In the genomic region with DNA sequence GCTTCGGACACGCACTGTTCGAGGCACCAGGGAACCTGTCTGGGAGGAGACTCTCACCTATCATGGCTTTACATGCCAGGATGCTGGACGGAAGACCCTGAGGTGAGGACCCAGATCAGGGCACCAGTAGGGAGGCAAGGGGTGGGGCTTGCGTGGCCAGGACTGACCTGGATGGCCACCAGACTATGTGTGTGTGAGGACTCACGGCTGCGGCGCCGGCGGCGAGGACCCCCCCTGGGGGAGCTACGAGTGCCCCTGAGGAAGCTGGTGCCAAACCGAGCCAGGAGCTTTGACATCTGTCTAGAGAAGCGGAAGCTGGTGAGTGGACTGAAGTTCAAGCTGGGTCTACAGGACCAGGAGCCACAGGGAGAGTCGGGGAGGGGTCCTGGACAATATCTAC, we compare ENCODE assay signal across 38 mouse cellular contexts. TPM values are rescaled to one million over a fixed set of nuclear protein-coding genes. Genes with fewer than 3 reads are reported as not detected.
A peak's percentile ranks its signal among the peaks of the same experiment; 100 is the strongest.
DNase-seq lines count a peak whose midpoint lies in the region; ATAC-seq and TF ChIP-seq lines count a peak whose summit lies in the region.
"Had no signal": no experiment of that assay in that cellular context is flagged by ENCODE, and none has a peak within 500 bp of the region (broad histone marks: within the 10 kb centered on the region; RNA-seq: fewer than 3 reads in every experiment).

No protein-coding gene starts in this region.

- peak overlapping the region; percentile 80 for H3K9ac ChIP-seq in heart, embryonic 13.5 days
- peak overlapping the region; percentile 73 for H3K9ac ChIP-seq in heart, embryonic 14.5 days (ENCODE audit: low read length)
- peak overlapping the region; percentile 12; the same call in 1 of the 2 replicates for H3K9ac ChIP-seq in heart, postnatal 0 days (replicated peaks; ENCODE audit: low read depth, low read length)
- no peak overlapping the region for H3K9ac ChIP-seq in midbrain, embryonic 16.5 days (ENCODE audit: low read depth, low read length)
- H3K9ac ChIP-seq: embryonic facial prominence, embryonic 12.5 days; forebrain, embryonic 15.5 days; hindbrain, embryonic 15.5 days; kidney, embryonic 15.5 days; liver, embryonic 15.5 days; lung, embryonic 15.5 days; midbrain, embryonic 15.5 days; neural tube, embryonic 12.5 days had no signal

- DNase-seq in heart, adult 11 months, result peak; percentile 95
- no peak for DNase-seq in heart, postnatal 25 days (ENCODE audit: low spot score)
- no peak for DNase-seq in heart, adult 8-10 months (ENCODE audit: low spot score)
- DNase-seq in heart, postnatal 0 days (ENCODE audit: low spot score), result no peak
- DNase-seq in Muller cell, postnatal 12 days (ENCODE audit: inconsistent ontology term), result no peak
- DNase-seq: adrenal gland, adult 2 months; adrenal gland, postnatal 36 days; cerebellum, adult 18-20 months; embryo, embryonic 11 days; left cerebral cortex, postnatal 4 days; liver; right cerebral cortex, adult 18-20 months; spleen, adult 18-20 months; thymus, adult 2 months; thymus, postnatal 36 days had no signal

- intact Hi-C loops in heart, postnatal 25 days (cut with DNase I), result no loop called here

- peak overlapping the region; percentile 42 for H3K4me3 ChIP-seq in heart, embryonic 13.5 days
- H3K4me3 ChIP-seq in heart, embryonic 14.5 days (ENCODE audit: control insufficient read depth in 1 of 2, insufficient read depth in 1 of 2, low read depth in 1 of 2, low read length in 2 of 2), result peak overlapping the region in 1 of 2 experiments; percentile 9; a peak in 1 of 4 replicates
- peak overlapping the region; percentile 25; the same call in 1 of the 2 replicates for H3K4me3 ChIP-seq in heart, postnatal 0 days (ENCODE audit: low read depth, low read length)
- H3K4me3 ChIP-seq in midbrain, embryonic 16.5 days (ENCODE audit: low read depth, low read length), result no peak overlapping the region
- H3K4me3 ChIP-seq: embryonic facial prominence, embryonic 12.5 days; forebrain, embryonic 15.5 days; hindbrain, embryonic 15.5 days; kidney, embryonic 15.5 days; liver, embryonic 15.5 days; lung, embryonic 15.5 days; midbrain, embryonic 10.5 days; midbrain, embryonic 15.5 days; neural tube, embryonic 12.5 days had no signal

- H3K27me3 ChIP-seq in heart, embryonic 13.5 days (replicated peaks), result no peaks in the 10 kb centered on the region
- no peaks in the 10 kb centered on the region for H3K27me3 ChIP-seq in heart, embryonic 14.5 days (ENCODE audit: control insufficient read depth, insufficient read depth, low read length)
- no peaks in the 10 kb centered on the region for H3K27me3 ChIP-seq in heart, postnatal 0 days (ENCODE audit: control insufficient read depth, insufficient read depth, low read length)
- no peaks in the 10 kb centered on the region for H3K27me3 ChIP-seq in midbrain, embryonic 16.5 days (ENCODE audit: control insufficient read depth, insufficient read depth, low read depth, low read length)
- H3K27me3 ChIP-seq: embryonic facial prominence, embryonic 12.5 days; forebrain, embryonic 15.5 days; hindbrain, embryonic 15.5 days; kidney, embryonic 15.5 days; liver, embryonic 15.5 days; lung, embryonic 15.5 days; midbrain, embryonic 15.5 days; neural tube, embryonic 12.5 days had no signal

- ATAC-seq in heart, embryonic 13.5 days (ENCODE audit: extremely low read depth, insufficient number of reproducible peaks, low FRiP score, low TSS enrichment), result no peak
- no peak for ATAC-seq in heart, embryonic 14.5 days (ENCODE audit: insufficient number of reproducible peaks, insufficient read depth, low FRiP score, low read depth)
- no peak for ATAC-seq in heart, postnatal 0 days (ENCODE audit: insufficient read depth, low read depth)
- ATAC-seq in midbrain, embryonic 16.5 days, result no peak
- ATAC-seq: activated CD4-positive, CD25-positive, alpha-beta regulatory T cell, adult 4 months; CD4-positive, CD25-positive, alpha-beta regulatory T cell, adult 4 months; forebrain, embryonic 15.5 days; inflammation-experienced regulatory T-cells, adult 6 months; midbrain, embryonic 15.5 days had no signal

- H3K36me3 ChIP-seq in heart, embryonic 13.5 days, result peaks cover 51% of the 10 kb centered on the region
- peaks cover 47% of the 10 kb centered on the region for H3K36me3 ChIP-seq in heart, embryonic 14.5 days (ENCODE audit: control insufficient read depth, insufficient read depth, low read length)
- peaks cover 37% of the 10 kb centered on the region for H3K36me3 ChIP-seq in heart, postnatal 0 days (replicated peaks; ENCODE audit: control insufficient read depth, insufficient read depth, low read length)
- H3K36me3 ChIP-seq in midbrain, embryonic 16.5 days (ENCODE audit: control insufficient read depth, insufficient read depth, low read length), result peaks cover 27% of the 10 kb centered on the region

- peaks cover 55% of the 10 kb centered on the region for H3K4me1 ChIP-seq in heart, embryonic 13.5 days
- H3K4me1 ChIP-seq in heart, embryonic 14.5 days (ENCODE audit: control insufficient read depth in 2 of 2, insufficient read depth in 2 of 2, low read length in 2 of 2), result peaks cover 44 to 48% of the 10 kb centered on the region in 2 experiments
- H3K4me1 ChIP-seq in heart, postnatal 0 days (ENCODE audit: control insufficient read depth, insufficient read depth), result peaks cover 39% of the 10 kb centered on the region
- peaks cover 16% of the 10 kb centered on the region for H3K4me1 ChIP-seq in midbrain, embryonic 16.5 days (ENCODE audit: control insufficient read depth, insufficient read depth, low read length)

- peak overlapping the region; percentile 65 for H3K4me2 ChIP-seq in heart, embryonic 13.5 days
- H3K4me2 ChIP-seq in heart, embryonic 14.5 days (ENCODE audit: low read length), result peak overlapping the region; percentile 67
- peak overlapping the region; percentile 49 for H3K4me2 ChIP-seq in heart, postnatal 0 days (ENCODE audit: low read depth, low read length)
- H3K4me2 ChIP-seq in midbrain, embryonic 16.5 days (ENCODE audit: low read length), result no peak overlapping the region
- H3K4me2 ChIP-seq: embryonic facial prominence, embryonic 12.5 days; forebrain, embryonic 15.5 days; hindbrain, embryonic 15.5 days; kidney, embryonic 15.5 days; liver, embryonic 15.5 days; lung, embryonic 15.5 days; midbrain, embryonic 15.5 days; neural tube, embryonic 12.5 days had no signal

- WGBS in heart, embryonic 13.5 days, result 72% methylated on average over 15 of the region's 15 CpGs
- WGBS in heart, embryonic 14.5 days, result 72% methylated on average over 15 of the region's 15 CpGs
- WGBS in heart, postnatal 0 days, result 66% methylated on average over 15 of the region's 15 CpGs
- 87% methylated on average over 15 of the region's 15 CpGs for WGBS in midbrain, embryonic 16.5 days

- H3K27ac ChIP-seq in heart, embryonic 13.5 days (replicated peaks), result peak overlapping the region; percentile 98
- peak overlapping the region; percentile 92 to 99; a peak in 2 of 4 replicates for H3K27ac ChIP-seq in heart, embryonic 14.5 days (replicated peaks in 1 of 2; ENCODE audit: control insufficient read depth in 1 of 2, insufficient read depth in 1 of 2, low read depth in 2 of 2, low read length in 2 of 2)
- peak overlapping the region; percentile 33; the same call in 1 of the 2 replicates for H3K27ac ChIP-seq in heart, postnatal 0 days (ENCODE audit: low read depth)
- no peak overlapping the region for H3K27ac ChIP-seq in midbrain, embryonic 16.5 days (ENCODE audit: low read length)
- H3K27ac ChIP-seq: embryonic facial prominence, embryonic 12.5 days; forebrain, embryonic 15.5 days; hindbrain, embryonic 15.5 days; kidney, embryonic 15.5 days; liver, embryonic 15.5 days; lung, embryonic 15.5 days; midbrain, embryonic 10.5 days; midbrain, embryonic 15.5 days; neural tube, embryonic 12.5 days had no signal

- no peak for TF ChIP-seq CTCF in heart, postnatal 0 days (IDR thresholded peaks at IDR 0.05; ENCODE audit: low read depth)

- H3K9me3 ChIP-seq in heart, embryonic 13.5 days, result no peaks in the 10 kb centered on the region
- H3K9me3 ChIP-seq in heart, embryonic 14.5 days (ENCODE audit: control insufficient read depth, low read length), result no peaks in the 10 kb centered on the region
- H3K9me3 ChIP-seq in heart, postnatal 0 days (replicated peaks; ENCODE audit: control insufficient read depth, low read length), result no peaks in the 10 kb centered on the region
- H3K9me3 ChIP-seq in midbrain, embryonic 16.5 days (replicated peaks; ENCODE audit: control insufficient read depth, low read length, poor library complexity, severe bottlenecking), result no peaks in the 10 kb centered on the region
- H3K9me3 ChIP-seq: embryonic facial prominence, embryonic 12.5 days; forebrain, embryonic 15.5 days; hindbrain, embryonic 15.5 days; kidney, embryonic 15.5 days; liver, embryonic 15.5 days; lung, embryonic 15.5 days; midbrain, embryonic 10.5 days; midbrain, embryonic 15.5 days; neural tube, embryonic 12.5 days had no signal

- TF ChIP-seq EP300 in heart, postnatal 0 days (IDR thresholded peaks at IDR 0.05; ENCODE audit: low read depth), result no peak

RNA-seq across cellular contexts. Expression of a gene that starts 1.2 kb away (rescaled TPM):
- total RNA-seq in heart, postnatal 25 days (2021), result 100 to 1,000 TPM; 148 to 152 TPM
- 80.5 and 99.3 TPM in 2 replicates for polyA plus RNA-seq in heart, embryonic 13.5 days (2015; fragmentation: Nextera tagmentation; extraction: Ambion mirVana)
- 100 to 1,000 TPM; 255 to 281 (median 261) TPM for total RNA-seq in heart, adult 8-10 months (2022)
- 85.2 and 90.7 TPM in 2 replicates for polyA plus RNA-seq in heart, embryonic 14.5 days (2014; fragmentation: Nextera tagmentation; extraction: Ambion mirVana)
- 158 and 202 TPM in 2 replicates for total RNA-seq in heart, postnatal 0 days (2014; rRNA removed; ENCODE audit: low replicate concordance)
- 114 and 116 TPM in 2 replicates for polyA plus RNA-seq in heart, postnatal 0 days (2015; fragmentation: Nextera tagmentation; extraction: Ambion mirVana)
- polyA plus RNA-seq in midbrain, embryonic 16.5 days (2015; fragmentation: Nextera tagmentation; extraction: Ambion mirVana), result 8.1 and 9.2 TPM in 2 replicates

RNA-seq across cellular contexts. Expression of a gene that starts 3.9 kb away (rescaled TPM):
- total RNA-seq in heart, postnatal 25 days (2021), result 1 to 10 TPM; 2.0 to 2.2 TPM
- polyA plus RNA-seq in heart, embryonic 13.5 days (2015; fragmentation: Nextera tagmentation; extraction: Ambion mirVana), result 4.1 and 5.4 TPM in 2 replicates
- 1 to 10 TPM in 1 of 4 experiments, under 1 TPM in 3; 0.69 to 1.6 (median 0.81) TPM for total RNA-seq in heart, adult 8-10 months (2022)
- polyA plus RNA-seq in heart, embryonic 14.5 days (2014; fragmentation: Nextera tagmentation; extraction: Ambion mirVana), result 4.3 and 4.6 TPM in 2 replicates
- 4.0 and 7.0 TPM in 2 replicates for total RNA-seq in heart, postnatal 0 days (2014; rRNA removed; ENCODE audit: low replicate concordance)
- polyA plus RNA-seq in heart, postnatal 0 days (2015; fragmentation: Nextera tagmentation; extraction: Ambion mirVana), result 3.6 and 4.0 TPM in 2 replicates
- 6.4 and 6.6 TPM in 2 replicates for polyA plus RNA-seq in midbrain, embryonic 16.5 days (2015; fragmentation: Nextera tagmentation; extraction: Ambion mirVana)

RNA-seq across cellular contexts. Expression of a gene that starts 4.0 kb away (rescaled TPM):
- 100 to 1,000 TPM; 109 to 118 TPM for total RNA-seq in heart, postnatal 25 days (2021)
- polyA plus RNA-seq in heart, embryonic 13.5 days (2015; fragmentation: Nextera tagmentation; extraction: Ambion mirVana), result 51.7 and 60.0 TPM in 2 replicates
- total RNA-seq in heart, adult 8-10 months (2022), result 100 to 1,000 TPM; 134 to 165 (median 153) TPM
- 73.2 and 74.1 TPM in 2 replicates for polyA plus RNA-seq in heart, embryonic 14.5 days (2014; fragmentation: Nextera tagmentation; extraction: Ambion mirVana)
- total RNA-seq in heart, postnatal 0 days (2014; rRNA removed; ENCODE audit: low replicate concordance), result 110 and 175 TPM in 2 replicates
- 131 and 138 TPM in 2 replicates for polyA plus RNA-seq in heart, postnatal 0 days (2015; fragmentation: Nextera tagmentation; extraction: Ambion mirVana)
- polyA plus RNA-seq in midbrain, embryonic 16.5 days (2015; fragmentation: Nextera tagmentation; extraction: Ambion mirVana), result 24.5 and 28.8 TPM in 2 replicates

RNA-seq across cellular contexts. Expression of a gene that starts 8.3 kb away (rescaled TPM):
- total RNA-seq in heart, postnatal 25 days (2021), result 1,000 to 10,000 TPM; 1,136 to 1,167 TPM
- polyA plus RNA-seq in heart, embryonic 13.5 days (2015; fragmentation: Nextera tagmentation; extraction: Ambion mirVana), result 407 and 462 TPM in 2 replicates
- total RNA-seq in heart, adult 8-10 months (2022), result 1,000 to 10,000 TPM; 1,087 to 1,207 (median 1,176) TPM
- polyA plus RNA-seq in heart, embryonic 14.5 days (2014; fragmentation: Nextera tagmentation; extraction: Ambion mirVana), result 552 and 561 TPM in 2 replicates
- 910 and 941 TPM in 2 replicates for total RNA-seq in heart, postnatal 0 days (2014; rRNA removed; ENCODE audit: low replicate concordance)
- polyA plus RNA-seq in heart, postnatal 0 days (2015; fragmentation: Nextera tagmentation; extraction: Ambion mirVana), result 1,083 and 1,090 TPM in 2 replicates
- 234 and 247 TPM in 2 replicates for polyA plus RNA-seq in midbrain, embryonic 16.5 days (2015; fragmentation: Nextera tagmentation; extraction: Ambion mirVana)

RNA-seq across cellular contexts. Expression of a gene that starts 11.8 kb away (rescaled TPM):
- not detected for total RNA-seq in heart, postnatal 25 days (2021)
- not detected in 2 replicates for polyA plus RNA-seq in heart, embryonic 13.5 days (2015; fragmentation: Nextera tagmentation; extraction: Ambion mirVana)
- not detected for total RNA-seq in heart, adult 8-10 months (2022)
- not detected in 2 replicates for polyA plus RNA-seq in heart, embryonic 14.5 days (2014; fragmentation: Nextera tagmentation; extraction: Ambion mirVana)
- not detected in 2 replicates for total RNA-seq in heart, postnatal 0 days (2014; rRNA removed; ENCODE audit: low replicate concordance)
- polyA plus RNA-seq in heart, postnatal 0 days (2015; fragmentation: Nextera tagmentation; extraction: Ambion mirVana), result not detected in 2 replicates
- not detected in 2 replicates for polyA plus RNA-seq in midbrain, embryonic 16.5 days (2015; fragmentation: Nextera tagmentation; extraction: Ambion mirVana)
- total RNA-seq: adrenal gland, adult 2 months; adrenal gland, postnatal 36 days; gastrocnemius, adult 18-20 months; gastrocnemius, postnatal 4 days; hematopoietic stem cell, adult 5-6 weeks; layer of hippocampus, adult 18-20 months; layer of hippocampus, postnatal 10 days; left cerebral cortex, adult 18-20 months; left cerebral cortex, postnatal 4 days; megakaryocyte progenitor cell, adult 5-6 weeks had no signal
- polyA plus RNA-seq: activated CD4-positive, CD25-positive, alpha-beta regulatory T cell, adult 4 months; adrenal gland, adult 2 months; CD4-positive, CD25-positive, alpha-beta regulatory T cell, adult 4 months; embryonic facial prominence, embryonic 12.5 days; frontal cortex, adult 2 months; inflammation-experienced regulatory T-cells, adult 6 months; lung, embryonic 15.5 days; midbrain, embryonic 10.5 days; midbrain, embryonic 15.5 days; neural tube, embryonic 12.5 days had no signal
